Mouse (Mus musculus) CD4-positive naive resting alpha-beta T cell, adult 76 days (primary cell): Measurements from ENCODE around the gene Dvl3. TPM values are rescaled to one million over a fixed set of nuclear protein-coding genes. Genes with fewer than 3 reads are reported as not detected.

Experiments
- total RNA-seq: library from RNA; stranded (reverse); gene quantifications from one replicate; pipeline ENCODE4 v1.2.4, GENCODE M21; 2023

Gene Dvl3
- total RNA-seq, result 33.0 TPM

DNA sequence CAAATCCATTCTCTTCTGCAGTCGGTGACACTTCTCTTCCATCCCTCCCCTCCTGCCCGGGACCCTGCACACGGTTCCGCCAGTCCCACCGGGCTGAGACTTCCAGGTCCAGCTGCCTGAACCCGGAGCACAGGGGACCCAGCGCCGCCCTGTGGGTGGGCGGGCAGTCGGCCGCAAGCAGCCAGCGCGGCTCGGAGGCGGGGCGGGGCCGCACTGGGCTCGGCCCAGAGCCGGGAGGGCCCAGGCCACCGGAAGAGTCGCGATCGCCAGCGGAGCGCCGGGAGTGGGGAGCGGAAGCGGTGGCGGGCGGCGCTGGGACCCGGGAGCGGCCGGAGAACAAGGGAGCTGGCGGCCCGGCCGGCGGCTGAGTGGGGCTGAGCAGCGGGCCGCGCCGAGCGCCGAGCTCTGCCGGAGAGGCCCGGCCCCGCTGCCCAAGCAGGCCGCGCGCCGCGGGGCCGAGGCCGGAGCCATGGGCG is at the start of gene Dvl3:
TSS of gene Dvl3 (plus strand) at position 257 of the 476 bp plus-strand sequence.

DNA sequence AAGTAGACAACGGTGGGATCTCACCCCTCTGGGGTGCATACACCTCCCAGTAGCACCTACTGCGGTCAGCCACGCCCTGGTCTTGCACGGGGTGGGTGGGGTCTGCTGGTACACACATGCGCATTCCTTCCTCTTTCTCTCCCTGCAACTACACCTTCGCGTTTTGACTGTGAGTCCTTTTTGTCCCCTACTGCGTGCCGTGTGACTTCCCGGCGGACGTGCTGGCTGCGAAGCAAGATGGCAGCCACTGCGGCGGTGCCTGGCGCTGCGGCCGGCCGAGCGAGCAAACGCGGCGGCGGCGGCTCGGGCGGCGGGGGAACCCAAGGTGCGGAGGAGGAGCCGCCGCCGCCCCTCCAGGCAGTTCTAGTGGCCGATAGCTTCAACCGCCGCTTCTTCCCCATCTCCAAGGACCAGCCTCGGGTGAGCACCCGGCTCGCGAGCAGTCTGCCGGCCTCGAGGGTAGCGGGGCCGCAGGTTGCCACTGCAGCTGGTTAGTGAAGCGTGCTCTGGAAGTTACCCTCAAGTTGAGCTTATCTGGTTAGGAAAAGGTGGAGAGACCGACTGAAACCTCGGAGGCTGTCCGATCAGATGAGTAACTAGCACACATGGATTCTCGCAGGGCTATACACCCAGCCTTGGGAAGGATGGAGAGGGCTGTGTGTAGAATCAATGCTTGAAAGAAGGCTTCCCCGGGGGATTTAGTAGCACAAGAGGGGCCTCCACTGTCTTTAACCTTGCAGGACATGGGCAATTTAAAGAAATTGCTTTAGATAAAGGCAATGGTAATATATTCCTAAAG is 17.9 kb upstream of the Dvl3 start, which contains the start of gene Eif2b5:
TSS of gene Eif2b5 (plus strand) at position 141 of the 799 bp plus-strand sequence.

DNA sequence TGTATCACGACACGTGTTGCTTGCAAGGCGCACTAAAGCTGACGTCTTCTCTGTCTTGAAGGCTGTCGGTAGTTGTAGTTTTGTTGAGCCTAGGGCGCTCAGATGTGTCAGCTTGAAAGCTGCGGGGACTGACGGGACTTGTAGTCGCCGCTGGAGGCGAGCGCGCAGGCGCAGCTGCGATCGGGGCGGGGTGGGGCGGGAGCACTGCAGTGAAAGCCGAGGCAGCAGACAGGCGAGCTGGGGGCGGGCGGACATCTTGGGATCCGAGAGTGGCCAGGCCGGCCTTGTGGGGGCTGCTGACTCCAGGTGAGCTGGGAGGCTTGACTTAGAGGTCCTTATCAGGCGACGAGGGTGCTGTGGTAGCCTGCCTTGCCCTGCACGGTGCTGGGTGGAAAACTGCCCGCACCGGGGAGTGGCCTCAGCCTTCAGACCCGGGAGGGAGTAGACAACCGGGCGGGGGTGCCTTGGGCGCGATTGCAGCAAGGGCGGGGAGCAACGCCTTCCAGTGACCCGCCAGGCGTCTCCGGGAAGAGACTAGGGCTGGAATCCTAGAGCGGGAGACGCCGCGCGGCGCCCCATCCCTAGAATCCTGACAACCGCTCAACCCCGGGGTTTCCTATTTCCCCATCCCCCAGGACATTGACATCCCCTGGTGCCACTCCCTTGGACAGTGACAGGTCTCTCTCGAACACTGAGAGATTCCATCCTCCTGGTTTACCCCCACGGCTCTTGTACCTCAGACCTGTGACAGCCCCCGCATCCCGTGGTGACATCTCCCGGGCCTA is 18.7 kb downstream of the Dvl3 start, which contains the start of gene Ap2m1:
TSS of gene Ap2m1 (plus strand) at position 183 of the 785 bp plus-strand sequence.

DNA sequence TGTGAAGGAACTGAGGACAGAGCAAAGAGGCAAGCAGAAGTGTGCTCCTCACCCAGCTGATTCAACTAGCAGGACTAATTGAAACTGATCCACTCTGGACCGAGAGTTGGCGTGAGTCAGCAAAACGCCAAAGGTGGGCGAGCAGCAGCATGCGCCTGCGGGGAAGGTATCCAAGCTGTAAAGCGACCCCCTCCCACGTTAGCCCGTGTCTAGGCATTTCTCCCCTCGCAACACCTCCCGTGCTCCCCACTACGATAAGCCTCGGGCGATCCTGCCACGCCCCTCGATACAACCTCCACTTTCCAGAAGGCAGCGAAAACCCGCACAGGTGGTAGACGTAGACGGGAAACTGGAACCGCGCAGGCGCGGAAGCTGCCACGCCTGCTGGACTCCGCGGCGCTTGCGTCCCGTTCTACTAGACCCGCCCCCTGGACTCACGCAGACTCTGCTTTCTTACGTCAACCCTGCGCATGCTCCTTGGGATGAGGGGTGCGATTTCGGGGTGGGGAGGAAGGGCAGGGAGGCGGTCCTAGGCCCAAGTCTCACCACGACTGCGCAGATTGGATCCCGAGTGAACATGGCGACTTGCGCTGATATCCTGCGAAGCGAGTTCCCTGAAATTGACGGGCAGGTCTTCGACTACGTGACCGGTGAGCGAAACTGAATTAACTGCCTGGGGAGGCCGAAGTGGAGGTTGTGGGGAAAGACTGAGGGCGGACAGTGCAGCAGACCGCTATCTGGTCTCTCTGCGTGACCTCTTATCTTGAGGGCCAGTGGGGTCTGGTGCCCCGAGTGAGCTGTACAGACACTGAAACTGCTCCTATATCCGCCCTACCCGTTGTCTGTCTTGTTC is 31.5 kb downstream of the Dvl3 start, which contains the start of gene Abcf3:
TSS of gene Abcf3 (plus strand) at position 482 of the 853 bp plus-strand sequence.

Other genes starting within 250 kb of the Dvl3 start
- gene Parl, start 214.6 kb upstream of the Dvl3 start, total RNA-seq, result 78.7 TPM
- gene Cyp2ab1, start 191.6 kb upstream of the Dvl3 start, total RNA-seq, result not detected
- gene Abcc5, start 90.6 kb upstream of the Dvl3 start, total RNA-seq, result 64.7 TPM
- gene Eif2b5, start 18.2 kb upstream of the Dvl3 start, total RNA-seq, result 42.3 TPM
- gene Ap2m1, start 18.5 kb downstream of the Dvl3 start, total RNA-seq, result 157 TPM
- 106 TPM for gene Abcf3, start 31.6 kb downstream of the Dvl3 start, total RNA-seq
- gene Vwa5b2, start 72.5 kb downstream of the Dvl3 start, total RNA-seq, result not detected
- gene Eef1akmt4, start 94.6 kb downstream of the Dvl3 start, total RNA-seq, result 3.8 TPM
- not detected for gene Gm49333, start 94.6 kb downstream of the Dvl3 start, total RNA-seq
- gene Alg3, start 94.8 kb downstream of the Dvl3 start, total RNA-seq, result 9.2 TPM
- 0.44 TPM for gene Camk2n2, start 104.3 kb downstream of the Dvl3 start, total RNA-seq
- not detected for gene Ece2, start 112.8 kb downstream of the Dvl3 start, total RNA-seq
- gene Psmd2, start 134.7 kb downstream of the Dvl3 start, total RNA-seq, result 108 TPM
- gene Eif4g1, start 151.3 kb downstream of the Dvl3 start, total RNA-seq, result 295 TPM
- 1.1 TPM for gene Fam131a, start 176.3 kb downstream of the Dvl3 start, total RNA-seq
- gene Polr2h, start 200.7 kb downstream of the Dvl3 start, total RNA-seq, result 20.8 TPM
- gene Clcn2, start 200.8 kb downstream of the Dvl3 start, total RNA-seq, result 5.5 TPM
- not detected for gene Chrd, start 216.1 kb downstream of the Dvl3 start, total RNA-seq
- gene Thpo, start 217.5 kb downstream of the Dvl3 start, total RNA-seq, result not detected